Mouse (Mus musculus) embryonic stem cell, embryonic (primary cell): Measurements from ENCODE around the gene Zkscan7.

ENCODE experiments used
- CTCF ChIA-PET, 4 experiments: fragments of 300-600 bp in 2 of 4; fragments of 350-600 bp in 2 of 4; sonication (Branson Sonifier 250); formaldehyde crosslinking; loops; one replicate each; lab custom pipeline; 2022; ENCODE audit warnings: inconsistent platforms in 2 of 4; lab: Charles Lee
- POLR2A ChIA-PET, 4 experiments: fragments of 300-600 bp in 2 of 4; fragments of 350-600 bp in 2 of 4; sonication (Branson Sonifier 250); formaldehyde crosslinking; loops; one replicate each; lab custom pipeline; 2022; ENCODE audit warnings: antibody characterized with exemption in 4 of 4, inconsistent platforms in 1 of 4; lab: Charles Lee

Zkscan7 gene

DNA sequence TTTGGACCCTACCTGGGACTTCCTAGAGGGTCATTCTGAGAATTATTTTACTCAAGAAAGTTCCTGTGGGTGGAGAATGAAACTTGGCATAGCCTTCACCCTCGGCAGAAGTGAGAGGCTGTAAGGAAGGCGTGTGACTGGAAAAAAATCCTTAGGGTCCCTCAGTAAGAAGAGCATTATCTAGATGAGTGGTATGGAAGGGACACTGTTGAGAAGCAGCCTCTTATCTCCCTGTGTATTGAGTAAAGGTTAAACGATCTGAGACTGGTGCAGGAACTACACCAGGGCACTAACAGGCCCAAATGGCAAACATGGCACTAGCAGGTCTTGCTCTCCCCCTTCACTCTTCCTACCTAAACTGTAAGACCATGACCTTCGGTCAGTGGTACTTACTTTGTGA lies 19.3 kb upstream of the Zkscan7 start:
- ChIA-PET CTCF (interaction anchor here in 3 of 4 experiments (0.6 to 1.6 kb wide), 3 partner anchors 28 to 556 kb away, joined by 4 to 9 read pairs (median 6); no protein-coding TSS in a partner anchor), POLR2A (interaction anchor here (0.6 to 1.8 kb wide), 12 partner anchors 15 to 555 kb away, joined by 3 to 13 read pairs (median 4); partner anchors contain the start of gene Tcaim (in 1 of the 4))

DNA sequence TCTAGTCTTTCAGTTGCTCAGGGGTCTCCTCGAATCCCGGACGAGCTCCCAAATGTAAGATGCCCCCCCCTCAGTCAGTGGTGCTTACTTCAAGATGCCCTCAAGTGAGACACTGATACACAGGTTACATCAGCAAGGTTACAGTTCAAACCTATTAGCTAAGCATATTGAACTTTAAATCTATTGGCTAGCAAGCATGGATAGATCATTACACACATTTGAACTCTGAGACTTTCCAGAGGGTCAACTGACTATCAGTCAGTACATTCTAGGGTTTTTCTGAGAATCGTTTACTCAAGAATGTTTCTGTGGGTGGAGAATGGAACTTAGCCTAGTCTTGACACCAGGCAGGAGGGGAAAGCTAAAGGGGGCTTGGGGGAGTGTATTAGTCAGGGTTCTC lies 12.9 kb upstream of the Zkscan7 start:
- POLR2A ChIA-PET = interaction anchor here in 1 of 4 experiments (0.6 kb wide), 1 partner anchor 30 kb away, joined by 3 read pairs; no protein-coding TSS in a partner anchor
- CTCF ChIA-PET = no interaction called here

DNA sequence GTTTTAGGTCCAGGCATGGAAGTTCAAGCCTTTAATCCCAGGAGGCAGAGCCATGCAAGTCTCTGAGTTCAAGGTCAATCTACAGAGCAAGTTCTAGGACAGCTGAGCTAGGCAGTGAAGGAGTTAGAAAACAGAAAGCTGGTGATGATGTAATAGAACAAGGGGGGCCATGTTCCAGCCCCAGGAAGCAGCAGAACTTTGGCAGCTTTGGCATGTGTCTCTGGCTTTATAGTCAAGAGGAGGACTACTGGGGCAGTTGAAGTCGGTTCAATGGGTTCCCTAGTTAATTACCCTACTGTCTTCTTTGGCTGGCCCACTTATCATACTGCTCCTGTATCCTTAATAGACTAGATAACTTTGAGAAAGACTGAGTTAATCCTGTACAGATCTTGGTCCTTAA lies 10.8 kb upstream of the Zkscan7 start:
- ChIA-PET POLR2A (interaction anchor here in 1 of 4 experiments (0.6 kb wide), 1 partner anchor 18 kb away, joined by 3 read pairs; no protein-coding TSS in a partner anchor), CTCF (no interaction called here)

DNA sequence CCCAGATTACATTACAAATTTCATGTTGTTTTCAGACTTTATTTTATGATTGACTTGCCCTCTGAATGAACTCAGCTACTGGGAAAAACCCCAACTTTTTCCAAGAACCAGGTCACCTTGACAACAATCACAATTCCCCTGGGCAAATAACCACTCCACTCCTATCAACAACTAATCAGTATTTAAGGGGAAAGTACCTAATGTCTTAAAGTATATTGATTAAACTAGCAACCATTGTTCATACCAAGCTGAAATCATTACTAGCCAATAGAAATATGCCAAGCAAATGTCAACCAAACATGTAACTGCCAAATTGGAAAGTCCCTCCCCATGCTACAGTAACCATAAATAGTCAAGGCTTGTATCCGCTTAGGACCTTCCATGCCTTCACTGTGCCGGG lies 10.3 kb upstream of the Zkscan7 start:
- ChIA-PET POLR2A (interaction anchor here in 1 of 4 experiments (0.8 kb wide), 1 partner anchor 468 kb away, joined by 3 read pairs; no protein-coding TSS in a partner anchor), CTCF (no interaction called here)

DNA sequence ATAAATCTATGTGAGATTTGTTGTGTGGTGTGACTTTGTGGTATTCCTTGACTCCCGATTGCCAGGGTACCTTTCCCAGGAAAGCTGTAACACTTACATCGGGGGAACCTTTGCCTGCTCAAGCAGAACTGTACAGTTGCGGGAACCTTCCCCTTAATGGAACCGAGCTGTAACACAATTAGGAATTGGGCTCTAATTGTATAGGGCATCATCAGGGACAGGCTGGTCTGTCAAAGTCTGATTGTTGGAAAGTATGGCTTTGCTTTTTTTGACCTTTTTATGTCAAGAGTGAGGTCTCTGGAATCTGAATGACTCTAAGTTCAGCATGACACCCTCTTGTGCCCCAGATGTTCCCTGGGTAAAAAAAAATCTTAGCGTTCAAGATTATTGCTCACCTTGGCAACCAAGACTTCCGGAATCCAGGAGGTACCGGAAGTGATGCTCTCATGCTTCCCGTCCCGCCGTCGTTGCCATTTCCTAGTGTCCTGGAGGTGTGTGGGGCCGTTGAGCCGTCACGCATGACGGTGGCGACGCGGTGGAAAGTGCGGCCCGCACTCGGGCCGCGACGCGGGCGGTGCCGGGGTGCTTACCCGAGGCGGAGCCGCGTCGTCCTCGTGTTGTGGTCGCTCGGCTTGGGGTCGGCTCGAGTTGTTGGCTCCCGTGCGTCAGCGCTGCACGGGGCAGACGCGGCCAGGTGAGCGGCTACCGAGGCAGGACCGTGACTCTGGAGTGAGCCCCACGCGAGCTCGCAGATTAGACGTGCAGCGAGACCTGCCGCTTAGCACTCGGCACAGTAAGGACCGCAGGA lies 1.1 kb downstream of the Zkscan7 start:
- CTCF ChIA-PET = no interaction called here
- POLR2A ChIA-PET = interaction anchor here in 2 of 4 experiments (0.6 to 1.5 kb wide), 3 partner anchors 14 to 49 kb away, joined by 3 to 4 read pairs (median 4); no protein-coding TSS in a partner anchor

DNA sequence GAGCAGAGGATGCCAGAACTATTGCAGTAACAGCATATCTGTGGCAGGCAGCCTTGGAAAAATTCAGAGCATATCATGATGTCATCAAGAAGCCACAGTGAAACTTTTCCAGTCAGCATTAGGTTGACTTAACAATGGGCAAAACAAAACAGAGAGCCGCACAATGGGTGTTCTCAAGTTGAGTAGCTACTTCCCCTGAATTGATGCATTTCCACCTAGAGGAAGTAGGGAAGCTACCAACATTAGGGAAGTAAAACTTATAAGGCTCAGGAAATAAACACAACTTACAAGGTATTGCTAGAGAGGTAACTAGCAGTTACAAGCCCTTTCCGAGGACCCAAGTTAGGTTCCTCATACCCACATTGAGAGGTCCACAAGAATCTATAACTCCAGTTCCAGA lies 15.6 kb downstream of the Zkscan7 start:
- POLR2A ChIA-PET = interaction anchor here in 1 of 4 experiments (1.0 to 1.2 kb wide), 2 partner anchors 13 to 22 kb away, joined by 3 read pairs; partner anchors contain the start of gene Zfp105
- CTCF ChIA-PET = interaction anchor here in 2 of 4 experiments (0.6 kb wide), 2 partner anchors 151 to 395 kb away, joined by 3 to 6 read pairs; no protein-coding TSS in a partner anchor

DNA sequence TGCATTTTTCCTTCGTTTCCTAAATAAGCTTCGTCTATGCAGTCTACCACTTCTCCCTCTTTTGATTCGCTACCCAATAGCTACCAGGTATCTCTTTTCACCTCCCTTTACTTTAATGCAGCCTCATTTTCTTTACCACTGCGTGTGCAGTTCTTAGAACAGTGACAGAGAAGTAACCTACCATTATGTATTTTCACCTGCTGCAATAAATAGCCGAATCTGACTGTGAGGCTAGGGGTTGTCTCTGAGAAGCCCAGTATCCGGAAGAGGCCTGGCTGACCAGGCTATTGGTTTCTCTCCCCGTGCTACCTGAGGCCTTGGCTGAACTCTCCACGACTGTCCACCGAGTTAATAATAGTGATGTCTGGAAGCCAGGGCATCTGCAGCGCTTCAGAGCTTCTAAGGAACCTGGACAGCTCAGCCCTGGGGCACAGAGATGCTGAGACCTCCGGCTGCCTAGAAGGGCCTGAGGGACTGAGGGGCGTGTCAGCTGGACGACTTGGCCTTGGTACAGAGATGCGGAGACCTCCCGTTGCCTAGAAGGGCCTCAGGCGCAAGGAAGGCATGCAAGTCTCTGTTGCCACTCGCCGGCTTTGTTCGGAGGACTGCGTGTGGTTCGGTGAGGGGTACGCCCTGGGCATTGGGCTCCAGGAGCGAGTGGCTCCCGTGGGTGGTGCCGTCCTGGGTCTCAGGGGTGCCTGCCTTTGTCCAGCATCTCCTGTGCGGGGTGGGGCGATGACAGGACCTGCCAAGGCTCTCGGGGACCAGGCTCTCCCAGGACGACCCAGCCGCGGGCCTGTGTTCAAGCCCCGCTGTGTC lies 17.4 kb downstream of the Zkscan7 start:
- ChIA-PET CTCF (interaction anchor here in 1 of 4 experiments (0.7 kb wide), 1 partner anchor 166 kb away, joined by 3 read pairs; no protein-coding TSS in a partner anchor), POLR2A (interaction anchor here in 3 of 4 experiments (0.6 to 2.3 kb wide), 14 partner anchors 9 to 210 kb away, joined by 3 to 9 read pairs (median 4); partner anchors contain the start of genes Zfp445 (in 2 of the 3), 1110059G10Rik (in 1 of the 3), Exosc7 (in 1 of the 3) and Kif15 (in 1 of the 3))

DNA sequence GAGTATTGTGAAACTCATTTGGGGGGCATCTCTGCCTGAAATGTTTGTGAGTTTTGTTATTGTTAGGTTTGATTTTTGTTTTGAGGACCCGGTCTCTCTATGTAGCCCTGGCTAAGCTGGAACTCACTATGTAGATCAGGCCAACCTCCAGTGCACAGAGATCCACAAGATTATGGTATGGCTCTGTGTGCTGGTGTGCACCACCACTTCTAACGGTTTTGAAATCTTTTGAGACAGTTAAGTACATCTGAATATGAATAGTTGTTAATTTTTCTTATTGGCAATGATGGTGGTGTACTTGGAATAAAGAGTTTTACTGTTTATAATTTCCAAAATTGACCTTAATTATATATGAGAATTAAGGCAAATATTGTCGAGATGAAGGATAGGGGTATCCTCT lies 37.0 kb downstream of the Zkscan7 start:
- CTCF ChIA-PET = interaction anchor here in 1 of 4 experiments (0.8 kb wide), 1 partner anchor 316 kb away, joined by 3 read pairs; no protein-coding TSS in a partner anchor
- POLR2A ChIA-PET = interaction anchor here in 3 of 4 experiments (0.6 to 2.0 kb wide), 8 partner anchors 11 to 758 kb away, joined by 3 to 7 read pairs (median 4); partner anchors contain the start of gene 1110059G10Rik (in 1 of the 3)

DNA sequence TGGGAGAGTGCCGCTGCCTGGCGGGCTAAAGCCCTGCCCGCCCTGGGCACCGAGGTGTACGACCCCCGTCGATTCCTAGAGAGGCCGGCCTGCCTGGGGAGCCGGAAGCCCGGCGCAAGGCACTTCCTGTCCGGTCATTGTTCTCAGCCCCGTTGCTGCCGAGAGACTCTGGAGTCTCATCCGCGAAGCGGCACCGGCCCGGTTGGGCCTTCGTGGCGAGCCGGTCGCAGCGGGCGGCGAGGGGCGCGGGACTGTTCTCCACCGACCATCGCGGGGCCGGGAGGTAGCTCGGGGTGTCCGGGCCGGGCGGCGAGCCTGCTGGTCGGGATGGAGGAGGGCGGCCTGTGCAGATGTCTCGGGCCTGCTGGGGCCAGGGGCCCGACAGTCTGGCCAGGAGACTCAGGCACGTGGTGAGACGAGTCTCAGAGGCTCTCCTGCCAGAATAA lies 37.5 kb downstream of the Zkscan7 start, which contains the start of gene Zfp105:
Gene Zfp105 (plus strand): TSS at position 137 of the 446 bp plus-strand sequence.
- CTCF ChIA-PET = no interaction called here
- POLR2A ChIA-PET = interaction anchor here in 3 of 4 experiments (0.5 to 2.0 kb wide), 13 partner anchors 11 to 836 kb away, joined by 3 to 7 read pairs (median 3); partner anchors contain the start of genes 1110059G10Rik (in 1 of the 3), Exosc7 (in 1 of the 3), Tcaim (in 1 of the 3) and Zdhhc3 (in 1 of the 3)

DNA sequence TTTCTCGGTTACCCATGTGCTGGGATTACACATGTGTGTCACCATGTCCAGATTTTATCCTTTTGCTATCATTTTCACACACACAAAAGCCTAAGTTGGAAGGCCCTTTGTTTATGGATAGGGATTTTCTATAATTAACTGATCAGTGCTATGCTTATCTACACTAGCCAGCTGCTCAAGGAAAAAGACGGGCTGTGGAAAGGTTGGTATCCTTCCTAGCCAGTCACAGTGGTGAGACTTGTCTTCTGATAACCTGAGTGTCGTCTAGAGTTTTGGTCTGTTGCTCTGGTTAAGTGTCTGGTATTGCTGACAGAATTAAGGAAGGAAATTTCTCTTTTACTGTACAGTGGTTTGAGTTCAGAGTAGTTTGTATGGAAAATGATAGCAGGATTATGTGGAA lies 43.4 kb downstream of the Zkscan7 start:
- ChIA-PET POLR2A (no interaction called here), CTCF (no interaction called here)
